ENCODE assay signal across 14 mouse cellular contexts in genomic region chr1:39443764-39444163, GRCm38 (mm10). TPM values are rescaled to one million over a fixed set of nuclear protein-coding genes. Genes with fewer than 3 reads are reported as not detected.
DNase-seq lines count a peak whose midpoint lies in the region; ATAC-seq and TF ChIP-seq lines count a peak whose summit lies in the region.
"Had no signal": no experiment of that assay in that cellular context is flagged by ENCODE, and none has a peak within 500 bp of the region (broad histone marks: within the 10 kb centered on the region; RNA-seq: fewer than 3 reads in every experiment).

No protein-coding gene starts in this region.

- peaks cover 13% of the 10 kb centered on the region for H3K4me1 ChIP-seq in midbrain, embryonic 14.5 days (ENCODE audit: control insufficient read depth, insufficient read depth, low read length)
- peaks cover 2% of the 10 kb centered on the region; the same call in 1 of the 2 replicates for H3K4me1 ChIP-seq in midbrain, embryonic 11.5 days (ENCODE audit: control insufficient read depth, insufficient read depth, low read length)
- H3K4me1 ChIP-seq in stomach, postnatal 0 days (replicated peaks; ENCODE audit: control insufficient read depth, insufficient read depth): peaks cover 4% of the 10 kb centered on the region; the same call in 1 of the 2 replicates

- H3K4me2 ChIP-seq in midbrain, embryonic 14.5 days (ENCODE audit: low read length): no peak overlapping the region
- H3K4me2 ChIP-seq in midbrain, embryonic 11.5 days: no peak overlapping the region
- H3K4me2 ChIP-seq in stomach, postnatal 0 days (replicated peaks; ENCODE audit: low read depth): no peak overlapping the region

- H3K36me3 ChIP-seq in midbrain, embryonic 14.5 days (ENCODE audit: control insufficient read depth, insufficient read depth, low read length): no peaks in the 10 kb centered on the region
- no peaks in the 10 kb centered on the region for H3K36me3 ChIP-seq in midbrain, embryonic 11.5 days (ENCODE audit: control insufficient read depth, insufficient read depth, low read length)
- no peaks in the 10 kb centered on the region for H3K36me3 ChIP-seq in stomach, postnatal 0 days (ENCODE audit: control insufficient read depth, insufficient read depth, low read length)

- intact Hi-C loops in gastrocnemius, adult 2 months (cut with DNase I): no loop called here

- peak overlapping the region; percentile 82; the same call in 1 of the 2 replicates for H3K27ac ChIP-seq in gastrocnemius, adult 2 months
- 0 out of 2 replicates have a peak overlapping the region, but pooled peaks have one; percentile 26 for H3K27ac ChIP-seq in midbrain, embryonic 14.5 days (replicated peaks; ENCODE audit: low read depth, low read length)
- no peak overlapping the region for H3K27ac ChIP-seq in midbrain, embryonic 11.5 days (ENCODE audit: low read depth, low read length)
- peak overlapping the region; percentile 56 for H3K27ac ChIP-seq in stomach, postnatal 0 days (replicated peaks)

- no peak for TF ChIP-seq EP300 in stomach, postnatal 0 days (optimal IDR thresholded peaks at IDR 0.05)

- H3K9me3 ChIP-seq in midbrain, embryonic 14.5 days (ENCODE audit: control insufficient read depth, low read length): no peaks in the 10 kb centered on the region
- no peaks in the 10 kb centered on the region for H3K9me3 ChIP-seq in midbrain, embryonic 11.5 days (ENCODE audit: control insufficient read depth, low read length)
- H3K9me3 ChIP-seq in stomach, postnatal 0 days (ENCODE audit: control insufficient read depth, low read length): no peaks in the 10 kb centered on the region

- no peak overlapping the region for H3K4me3 ChIP-seq in gastrocnemius, adult 2 months
- H3K4me3 ChIP-seq in midbrain, embryonic 14.5 days (replicated peaks; ENCODE audit: low read depth, low read length): no peak overlapping the region
- no peak overlapping the region for H3K4me3 ChIP-seq in midbrain, embryonic 11.5 days (ENCODE audit: low read depth, low read length)
- H3K4me3 ChIP-seq in stomach, postnatal 0 days (ENCODE audit: low read depth, low read length): no peak overlapping the region

- no peak for DNase-seq in gastrocnemius, adult 2 months
- no peak for DNase-seq in gastrocnemius, adult 18-20 months (ENCODE audit: low spot score)
- peak; percentile 31 for DNase-seq in midbrain, embryonic 14.5 days
- no peak for DNase-seq in midbrain, embryonic 11.5 days (ENCODE audit: low spot score, missing footprints)
- peak; percentile 54 for DNase-seq in heart, postnatal 4 days
- no peak for DNase-seq in stomach, postnatal 0 days (ENCODE audit: low spot score)
- DNase-seq in left cerebral cortex, adult 9 months (ENCODE audit: low spot score in 2 of 2): no peak
- DNase-seq in yolk sac, embryonic 10.5 days (ENCODE audit: low spot score): no peak
- DNase-seq: adrenal gland, postnatal 36 days; kidney, adult 11 months; lung, postnatal 10 days; retina, postnatal 1 day; thymus, postnatal 14 days had no signal

- ATAC-seq in midbrain, embryonic 14.5 days (ENCODE audit: low FRiP score, low TSS enrichment): no peak
- ATAC-seq in midbrain, embryonic 11.5 days (ENCODE audit: low FRiP score): no peak
- no peak for ATAC-seq in stomach, postnatal 0 days (ENCODE audit: low FRiP score, low TSS enrichment)
- ATAC-seq: forebrain, embryonic 16.5 days had no signal

- 66% methylated on average over 8 of the region's 8 CpGs for WGBS in midbrain, embryonic 14.5 days
- WGBS in midbrain, embryonic 11.5 days: 82% methylated on average over 8 of the region's 8 CpGs
- WGBS in stomach, postnatal 0 days: 43% methylated on average over 8 of the region's 8 CpGs

- no peak overlapping the region for H3K9ac ChIP-seq in midbrain, embryonic 14.5 days (replicated peaks; ENCODE audit: low read length)
- H3K9ac ChIP-seq in midbrain, embryonic 11.5 days (ENCODE audit: low read length): no peak overlapping the region
- H3K9ac ChIP-seq in stomach, postnatal 0 days (ENCODE audit: low read length): no peak overlapping the region

- no peak for TF ChIP-seq CTCF in gastrocnemius, adult 2 months (IDR thresholded peaks at IDR 0.05)
- no peak for TF ChIP-seq CTCF in stomach, postnatal 0 days (IDR thresholded peaks at IDR 0.05; ENCODE audit: low read depth)

- no peaks in the 10 kb centered on the region for H3K27me3 ChIP-seq in midbrain, embryonic 14.5 days (ENCODE audit: control insufficient read depth, insufficient read depth, low read length)
- no peaks in the 10 kb centered on the region for H3K27me3 ChIP-seq in midbrain, embryonic 11.5 days (ENCODE audit: control insufficient read depth, insufficient read depth, low read length)
- H3K27me3 ChIP-seq in stomach, postnatal 0 days (ENCODE audit: control insufficient read depth, insufficient read depth, low read length): no peaks in the 10 kb centered on the region

RNA-seq across cellular contexts. Expression of gene Tbc1d8, which starts 34.8 kb away (rescaled TPM):
- 1 to 10 TPM; 8.3 to 9.7 TPM for total RNA-seq in gastrocnemius, adult 2 months (2021)
- 1 to 10 TPM; 8.3 to 9.5 TPM for total RNA-seq in gastrocnemius, adult 18-20 months (2021)
- 8.9 and 12.1 TPM in 2 replicates for polyA plus RNA-seq in midbrain, embryonic 14.5 days (2014; fragmentation: Nextera tagmentation; extraction: Ambion mirVana)
- polyA plus RNA-seq in midbrain, embryonic 11.5 days (2014; fragmentation: Nextera tagmentation; extraction: Ambion mirVana): 4.6 and 5.4 TPM in 2 replicates
- total RNA-seq in heart, postnatal 4 days (2021): 1 to 10 TPM; 8.1 to 8.9 TPM
- polyA plus RNA-seq in stomach, postnatal 0 days (2015; fragmentation: Nextera tagmentation; extraction: Ambion mirVana): 5.3 and 7.3 TPM in 2 replicates

Comparison
In these comparisons a context has a peak if more than half of its experiments do, and no peak if none do; other contexts are left out.
1. DNase-seq: peak in midbrain, embryonic 14.5 days (single experiment) and heart, postnatal 4 days (single experiment); none in gastrocnemius, adult 2 months (single experiment), gastrocnemius, adult 18-20 months (single experiment), midbrain, embryonic 11.5 days (single experiment), stomach, postnatal 0 days (single experiment), left cerebral cortex, adult 9 months (0 of 2) and yolk sac, embryonic 10.5 days (single experiment).